Mouse (Mus musculus): ENCODE data around the gene Dgcr8. TPM values are rescaled to one million over a fixed set of nuclear protein-coding genes. Genes with fewer than 3 reads are reported as not detected.

Gene Dgcr8
- polyA plus RNA-seq, 1 experiment from 2014 or later, result 28.9 TPM

MicroRNAs encoded within 50 kb of the gene (microRNA counts, 519-probe panel; counts per million panel counts)
- microRNA mmu-miR-1306 (2,190 counts per million, percentile 29 among the panel's probes with 10 or more counts), microRNA mmu-miR-185 (2,524 counts per million, percentile 50 among the panel's probes with 10 or more counts)

Small RNA genes lying within 50 kb of the gene (microRNA-seq; reads per million reads assigned to microRNA genes)
- gene Gm24572 (ENCODE audit: borderline number of aligned reads) (not detected), gene Mir1306 (ENCODE audit: borderline number of aligned reads) (171 reads per million, percentile 57 among the genes with 10 or more reads in this experiment), gene Mir185 (ENCODE audit: borderline number of aligned reads) (213 reads per million, percentile 60 among the genes with 10 or more reads in this experiment)

Other genes with a start within 250 kb of the Dgcr8 start
- 89.9 and 96.8 TPM in 2 replicates for gene Dgcr6, start 236.4 kb downstream of the Dgcr8 start, polyA plus RNA-seq (2014; fragmentation: Nextera tagmentation; extraction: Ambion mirVana)
- 7.2 and 7.7 TPM in 2 replicates for gene Prodh, start 199.0 kb downstream of the Dgcr8 start, polyA plus RNA-seq (2014; fragmentation: Nextera tagmentation; extraction: Ambion mirVana)
- gene Rtn4r, start 161.6 kb downstream of the Dgcr8 start, polyA plus RNA-seq (2014; fragmentation: Nextera tagmentation; extraction: Ambion mirVana), result 4.3 and 5.1 TPM in 2 replicates
- not detected in 2 replicates for gene Ccdc188, start 71.4 kb downstream of the Dgcr8 start, polyA plus RNA-seq (2014; fragmentation: Nextera tagmentation; extraction: Ambion mirVana)
- 23.6 and 25.4 TPM in 2 replicates for gene Zdhhc8, start 54.1 kb downstream of the Dgcr8 start, polyA plus RNA-seq (2014; fragmentation: Nextera tagmentation; extraction: Ambion mirVana)
- 79.1 and 83.5 TPM in 2 replicates for gene Trmt2a, start 40.6 kb downstream of the Dgcr8 start, polyA plus RNA-seq (2014; fragmentation: Nextera tagmentation; extraction: Ambion mirVana)
- gene Ranbp1, start 40.5 kb downstream of the Dgcr8 start, polyA plus RNA-seq (2014; fragmentation: Nextera tagmentation; extraction: Ambion mirVana), result 515 and 520 TPM in 2 replicates
- gene Gm49776, start 30.9 kb downstream of the Dgcr8 start, polyA plus RNA-seq (2014; fragmentation: Nextera tagmentation; extraction: Ambion mirVana), result 1.2 and 6.5 TPM in 2 replicates
- 28.2 and 30.6 TPM in 2 replicates for gene Tango2, start 58.9 kb upstream of the Dgcr8 start, polyA plus RNA-seq (2014; fragmentation: Nextera tagmentation; extraction: Ambion mirVana)
- 23.0 and 23.5 TPM in 2 replicates for gene Arvcf, start 58.9 kb upstream of the Dgcr8 start, polyA plus RNA-seq (2014; fragmentation: Nextera tagmentation; extraction: Ambion mirVana)
- gene Txnrd2, start 137.1 kb upstream of the Dgcr8 start, polyA plus RNA-seq (2014; fragmentation: Nextera tagmentation; extraction: Ambion mirVana), result 14.7 TPM in 2 replicates
- 85.4 and 86.4 TPM in 2 replicates for gene Comt, start 137.6 kb upstream of the Dgcr8 start, polyA plus RNA-seq (2014; fragmentation: Nextera tagmentation; extraction: Ambion mirVana)
- 16.5 and 17.8 TPM in 2 replicates for gene Gnb1l, start 209.5 kb upstream of the Dgcr8 start, polyA plus RNA-seq (2014; fragmentation: Nextera tagmentation; extraction: Ambion mirVana)
- gene Rtl10, start 209.7 kb upstream of the Dgcr8 start, polyA plus RNA-seq (2014; fragmentation: Nextera tagmentation; extraction: Ambion mirVana), result 3.2 and 3.8 TPM in 2 replicates